Mouse (Mus musculus): ENCODE measurements around the gene Coro6. TPM values are rescaled to one million over a fixed set of nuclear protein-coding genes. Genes with fewer than 3 reads are reported as not detected.

Gene Coro6
- polyA plus RNA-seq, 1 experiment from 2014 or later, result not detected

DNA sequence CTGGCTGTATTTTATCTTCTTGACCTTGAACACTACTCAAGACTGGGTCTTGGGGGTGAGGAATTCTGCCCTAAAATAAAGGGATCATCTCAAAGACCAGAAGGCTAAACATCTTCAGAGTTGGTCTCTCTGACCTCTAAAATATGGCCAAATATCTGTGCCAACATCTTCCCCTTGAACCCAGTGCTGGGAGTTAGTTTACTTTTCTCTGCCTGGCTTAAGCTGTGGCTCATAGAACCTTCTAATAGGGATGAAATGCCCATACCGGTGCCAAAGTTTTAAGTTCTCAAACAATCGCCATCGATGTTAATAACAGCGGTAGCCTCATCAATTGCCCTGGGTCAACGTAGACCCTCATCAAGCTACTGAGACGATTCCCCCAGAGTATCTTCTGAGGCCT is 355 bp upstream of the Coro6 start:
- 0 out of 2 replicates have a peak, but pooled peaks cover 5% of the 10 kb centered on the region for H3K4me1 ChIP-seq (ENCODE audit: control insufficient read depth, insufficient read depth, low read length)
- peak overlapping the region; percentile 58 for H3K4me3 ChIP-seq (ENCODE audit: low read length)
- no peaks in the 10 kb centered on the region for H3K36me3 ChIP-seq (ENCODE audit: control insufficient read depth, insufficient read depth, low read length)
- H3K9ac ChIP-seq (ENCODE audit: low read depth, low read length), result peak overlapping the region; percentile 67
- peaks cover 33% of the 10 kb centered on the region for H3K27me3 ChIP-seq (replicated peaks; ENCODE audit: control insufficient read depth, insufficient read depth, low read length)
- no peak overlapping the region for H3K27ac ChIP-seq (ENCODE audit: low read length)
- no peak; the same call in 1 of the 2 replicates for ATAC-seq
- peak overlapping the region; percentile 100 for H3K4me2 ChIP-seq (ENCODE audit: low read depth, low read length)
- WGBS, result 5% methylated on average over 6 of the region's 6 CpGs
- no peaks in the 10 kb centered on the region for H3K9me3 ChIP-seq (ENCODE audit: control insufficient read depth, low read length)

GRCm38 (mm10) chr11:77463101-77463445 is 862 bp downstream of the Coro6 start:
- Histone ChIP-seq H3K27me3 (replicated peaks; ENCODE audit: control insufficient read depth, insufficient read depth, low read length) (peaks cover 43% of the 10 kb centered on the region), H3K9ac (ENCODE audit: low read depth, low read length) (peak overlapping the region; percentile 67), H3K9me3 (ENCODE audit: control insufficient read depth, low read length) (no peaks in the 10 kb centered on the region), H3K36me3 (ENCODE audit: control insufficient read depth, insufficient read depth, low read length) (no peaks in the 10 kb centered on the region), H3K4me2 (ENCODE audit: low read depth, low read length) (peak overlapping the region; percentile 100), H3K4me3 (ENCODE audit: low read length) (peak overlapping the region; percentile 58), H3K27ac (ENCODE audit: low read length) (no peak overlapping the region), H3K4me1 (ENCODE audit: control insufficient read depth, insufficient read depth, low read length) (peaks cover 9% of the 10 kb centered on the region)
- no peak for ATAC-seq
- 38% methylated on average over 8 of the region's 8 CpGs for WGBS

DNA sequence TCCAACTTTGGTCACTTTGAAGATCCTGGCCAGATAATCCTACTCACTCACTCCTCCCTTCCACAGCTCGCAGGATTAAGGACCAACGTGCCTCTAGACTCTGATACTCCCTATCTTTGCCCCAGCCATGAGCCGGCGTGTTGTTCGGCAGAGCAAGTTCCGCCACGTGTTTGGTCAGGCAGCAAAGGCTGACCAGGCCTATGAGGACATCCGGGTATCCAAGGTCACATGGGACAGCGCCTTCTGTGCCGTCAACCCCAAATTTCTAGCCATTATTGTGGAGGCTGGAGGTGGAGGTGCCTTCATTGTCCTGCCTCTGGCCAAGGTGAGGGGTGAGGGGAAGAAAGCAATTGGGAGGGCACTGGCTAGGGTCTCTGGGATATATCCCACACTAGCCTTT is 1.6 kb downstream of the Coro6 start:
- peaks cover 47% of the 10 kb centered on the region for H3K27me3 ChIP-seq (replicated peaks; ENCODE audit: control insufficient read depth, insufficient read depth, low read length)
- H3K36me3 ChIP-seq (ENCODE audit: control insufficient read depth, insufficient read depth, low read length), result no peaks in the 10 kb centered on the region
- no peak overlapping the region for H3K27ac ChIP-seq (ENCODE audit: low read length)
- H3K4me3 ChIP-seq (ENCODE audit: low read length), result no peak overlapping the region
- H3K9me3 ChIP-seq (ENCODE audit: control insufficient read depth, low read length), result no peaks in the 10 kb centered on the region
- no peak overlapping the region for H3K4me2 ChIP-seq (ENCODE audit: low read depth, low read length)
- WGBS, result 68% methylated on average over 10 of the region's 10 CpGs
- ATAC-seq, result no peak
- no peak overlapping the region for H3K9ac ChIP-seq (ENCODE audit: low read depth, low read length)
- peaks cover 9% of the 10 kb centered on the region for H3K4me1 ChIP-seq (ENCODE audit: control insufficient read depth, insufficient read depth, low read length)

DNA sequence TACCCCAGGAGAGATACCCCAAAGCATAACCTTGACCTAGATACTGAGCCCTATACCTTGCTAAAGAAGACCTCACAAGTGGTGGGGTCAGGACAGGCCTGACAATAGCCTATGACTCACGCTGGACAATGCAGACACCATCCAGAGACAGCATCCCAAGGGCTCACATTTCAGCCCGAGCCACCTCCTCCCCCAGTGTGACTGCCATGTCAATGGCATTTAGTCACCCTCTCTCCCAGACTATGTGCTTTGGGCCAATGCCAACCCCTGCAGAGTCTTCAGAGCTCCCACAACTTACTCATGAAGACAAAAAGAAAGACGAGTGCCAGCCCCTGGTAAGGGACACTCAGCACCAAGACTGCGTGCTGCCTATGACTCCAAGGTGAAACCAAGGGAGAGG is 2.5 kb downstream of the Coro6 start:
- WGBS, result 61% methylated on average over 4 of the region's 4 CpGs
- Histone ChIP-seq H3K4me3 (ENCODE audit: low read length) (no peak overlapping the region), H3K9ac (ENCODE audit: low read depth, low read length) (no peak overlapping the region), H3K9me3 (ENCODE audit: control insufficient read depth, low read length) (no peaks in the 10 kb centered on the region), H3K27ac (ENCODE audit: low read length) (no peak overlapping the region), H3K36me3 (ENCODE audit: control insufficient read depth, insufficient read depth, low read length) (no peaks in the 10 kb centered on the region), H3K4me2 (ENCODE audit: low read depth, low read length) (no peak overlapping the region), H3K4me1 (ENCODE audit: control insufficient read depth, insufficient read depth, low read length) (peaks cover 9% of the 10 kb centered on the region), H3K27me3 (replicated peaks; ENCODE audit: control insufficient read depth, insufficient read depth, low read length) (peaks cover 47% of the 10 kb centered on the region)
- no peak for ATAC-seq

GRCm38 (mm10) chr11:77465111-77465510 is 2.9 kb downstream of the Coro6 start:
- H3K27ac ChIP-seq (ENCODE audit: low read length), result no peak overlapping the region
- no peak overlapping the region for H3K4me3 ChIP-seq (ENCODE audit: low read length)
- no peaks in the 10 kb centered on the region for H3K36me3 ChIP-seq (ENCODE audit: control insufficient read depth, insufficient read depth, low read length)
- H3K9me3 ChIP-seq (ENCODE audit: control insufficient read depth, low read length), result no peaks in the 10 kb centered on the region
- WGBS, result 65% methylated on average over 3 of the region's 3 CpGs
- ATAC-seq, result no peak
- H3K27me3 ChIP-seq (replicated peaks; ENCODE audit: control insufficient read depth, insufficient read depth, low read length), result peaks cover 47% of the 10 kb centered on the region
- H3K4me1 ChIP-seq (ENCODE audit: control insufficient read depth, insufficient read depth, low read length), result peaks cover 9% of the 10 kb centered on the region
- H3K4me2 ChIP-seq (ENCODE audit: low read depth, low read length), result no peak overlapping the region
- H3K9ac ChIP-seq (ENCODE audit: low read depth, low read length), result no peak overlapping the region

- Histone ChIP-seq H3K27me3 (replicated peaks; ENCODE audit: control insufficient read depth, insufficient read depth, low read length) (peaks cover 47% of the 10 kb centered on the region), H3K9ac (ENCODE audit: low read depth, low read length) (no peak overlapping the region), H3K4me3 (ENCODE audit: low read length) (no peak overlapping the region), H3K36me3 (ENCODE audit: control insufficient read depth, insufficient read depth, low read length) (no peaks in the 10 kb centered on the region), H3K4me2 (ENCODE audit: low read depth, low read length) (no peak overlapping the region), H3K27ac (ENCODE audit: low read length) (no peak overlapping the region), H3K9me3 (ENCODE audit: control insufficient read depth, low read length) (no peaks in the 10 kb centered on the region), H3K4me1 (ENCODE audit: control insufficient read depth, insufficient read depth, low read length) (peaks cover 9% of the 10 kb centered on the region)
- WGBS, result 34% methylated on average over 9 of the region's 9 CpGs
- no peak for ATAC-seq
Observed at GRCm38 (mm10) chr11:77466544-77466943, 4.3 kb downstream of the Coro6 start.

GRCm38 (mm10) chr11:77467157-77467556 is 4.9 kb downstream of the Coro6 start:
- no peaks in the 10 kb centered on the region; the same call in 1 of the 2 replicates for H3K36me3 ChIP-seq (ENCODE audit: control insufficient read depth, insufficient read depth, low read length)
- H3K9me3 ChIP-seq (ENCODE audit: control insufficient read depth, low read length), result no peaks in the 10 kb centered on the region
- no peak overlapping the region for H3K9ac ChIP-seq (ENCODE audit: low read depth, low read length)
- ATAC-seq, result peak; percentile 71
- peaks cover 9% of the 10 kb centered on the region for H3K4me1 ChIP-seq (ENCODE audit: control insufficient read depth, insufficient read depth, low read length)
- peak overlapping the region; percentile 21; the same call in 1 of the 2 replicates for H3K4me3 ChIP-seq (ENCODE audit: low read length)
- peaks cover 44% of the 10 kb centered on the region for H3K27me3 ChIP-seq (replicated peaks; ENCODE audit: control insufficient read depth, insufficient read depth, low read length)
- no peak overlapping the region for H3K27ac ChIP-seq (ENCODE audit: low read length)
- 3% methylated on average over 25 of the region's 25 CpGs for WGBS
- H3K4me2 ChIP-seq (ENCODE audit: low read depth, low read length), result peak overlapping the region; percentile 41

GRCm38 (mm10) chr11:77467784-77468183 is 5.6 kb downstream of the Coro6 start:
- H3K36me3 ChIP-seq (ENCODE audit: control insufficient read depth, insufficient read depth, low read length), result no peaks in the 10 kb centered on the region; the same call in 1 of the 2 replicates
- no peaks in the 10 kb centered on the region for H3K9me3 ChIP-seq (ENCODE audit: control insufficient read depth, low read length)
- H3K4me1 ChIP-seq (ENCODE audit: control insufficient read depth, insufficient read depth, low read length), result peaks cover 7% of the 10 kb centered on the region
- no peak overlapping the region for H3K9ac ChIP-seq (ENCODE audit: low read depth, low read length)
- 18% methylated on average over 20 of the region's 20 CpGs for WGBS
- H3K27ac ChIP-seq (ENCODE audit: low read length), result no peak overlapping the region
- peaks cover 41% of the 10 kb centered on the region for H3K27me3 ChIP-seq (replicated peaks; ENCODE audit: control insufficient read depth, insufficient read depth, low read length)
- H3K4me2 ChIP-seq (ENCODE audit: low read depth, low read length), result peak overlapping the region; percentile 41
- H3K4me3 ChIP-seq (ENCODE audit: low read length), result peak overlapping the region; percentile 15; the same call in 1 of the 2 replicates
- peak; percentile 24; the same call in 1 of the 2 replicates for ATAC-seq

GRCm38 (mm10) chr11:77468397-77468796 is 6.2 kb downstream of the Coro6 start:
- Histone ChIP-seq H3K27ac (ENCODE audit: low read length) (no peak overlapping the region), H3K4me2 (ENCODE audit: low read depth, low read length) (no peak overlapping the region), H3K9ac (ENCODE audit: low read depth, low read length) (no peak overlapping the region), H3K4me1 (ENCODE audit: control insufficient read depth, insufficient read depth, low read length) (peaks cover 5% of the 10 kb centered on the region), H3K36me3 (ENCODE audit: control insufficient read depth, insufficient read depth, low read length) (no peaks in the 10 kb centered on the region; the same call in 1 of the 2 replicates), H3K9me3 (ENCODE audit: control insufficient read depth, low read length) (no peaks in the 10 kb centered on the region), H3K27me3 (replicated peaks; ENCODE audit: control insufficient read depth, insufficient read depth, low read length) (peaks cover 37% of the 10 kb centered on the region), H3K4me3 (ENCODE audit: low read length) (no peak overlapping the region)
- WGBS, result 87% methylated on average over 9 of the region's 9 CpGs
- no peak for ATAC-seq

DNA sequence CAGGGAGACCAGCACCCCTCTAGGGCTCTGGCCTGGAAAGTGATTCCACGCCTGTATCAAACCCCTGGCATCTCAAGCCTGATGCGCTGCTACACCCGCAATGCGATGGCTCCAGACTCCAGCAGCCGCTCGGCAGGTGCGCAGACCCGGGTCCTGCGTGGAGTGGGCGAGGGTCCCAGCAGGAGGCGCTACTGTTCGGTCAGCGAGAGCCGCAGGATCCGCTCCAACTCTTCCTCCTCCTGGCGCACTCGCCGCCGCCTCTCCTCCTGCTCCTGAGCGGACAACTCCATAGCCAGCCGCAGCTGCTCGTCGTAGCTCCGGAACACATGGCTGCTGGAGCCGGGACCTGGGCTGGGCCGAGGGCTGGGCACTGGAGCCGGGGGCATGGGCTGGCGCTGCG is 9.2 kb downstream of the Coro6 start:
- Histone ChIP-seq H3K4me2 (ENCODE audit: low read depth, low read length) (no peak overlapping the region), H3K27ac (ENCODE audit: low read length) (no peak overlapping the region), H3K9ac (ENCODE audit: low read depth, low read length) (no peak overlapping the region), H3K27me3 (replicated peaks; ENCODE audit: control insufficient read depth, insufficient read depth, low read length) (peaks cover 15% of the 10 kb centered on the region), H3K9me3 (ENCODE audit: control insufficient read depth, low read length) (no peaks in the 10 kb centered on the region), H3K36me3 (ENCODE audit: control insufficient read depth, insufficient read depth, low read length) (no peaks in the 10 kb centered on the region; the same call in 1 of the 2 replicates), H3K4me3 (ENCODE audit: low read length) (no peak overlapping the region), H3K4me1 (ENCODE audit: control insufficient read depth, insufficient read depth, low read length) (peaks cover 5% of the 10 kb centered on the region)
- WGBS, result 76% methylated on average over 29 of the region's 29 CpGs
- no peak for ATAC-seq

Data from intestine, embryonic 16.5 days (tissue).